Mouse (Mus musculus): ENCODE results near the gene Ctf2. TPM values are rescaled to one million over a fixed set of nuclear protein-coding genes. Genes with fewer than 3 reads are reported as not detected.

Gene Ctf2
- polyA plus RNA-seq, 1 experiment from 2014 or later = 0.09 TPM

DNA sequence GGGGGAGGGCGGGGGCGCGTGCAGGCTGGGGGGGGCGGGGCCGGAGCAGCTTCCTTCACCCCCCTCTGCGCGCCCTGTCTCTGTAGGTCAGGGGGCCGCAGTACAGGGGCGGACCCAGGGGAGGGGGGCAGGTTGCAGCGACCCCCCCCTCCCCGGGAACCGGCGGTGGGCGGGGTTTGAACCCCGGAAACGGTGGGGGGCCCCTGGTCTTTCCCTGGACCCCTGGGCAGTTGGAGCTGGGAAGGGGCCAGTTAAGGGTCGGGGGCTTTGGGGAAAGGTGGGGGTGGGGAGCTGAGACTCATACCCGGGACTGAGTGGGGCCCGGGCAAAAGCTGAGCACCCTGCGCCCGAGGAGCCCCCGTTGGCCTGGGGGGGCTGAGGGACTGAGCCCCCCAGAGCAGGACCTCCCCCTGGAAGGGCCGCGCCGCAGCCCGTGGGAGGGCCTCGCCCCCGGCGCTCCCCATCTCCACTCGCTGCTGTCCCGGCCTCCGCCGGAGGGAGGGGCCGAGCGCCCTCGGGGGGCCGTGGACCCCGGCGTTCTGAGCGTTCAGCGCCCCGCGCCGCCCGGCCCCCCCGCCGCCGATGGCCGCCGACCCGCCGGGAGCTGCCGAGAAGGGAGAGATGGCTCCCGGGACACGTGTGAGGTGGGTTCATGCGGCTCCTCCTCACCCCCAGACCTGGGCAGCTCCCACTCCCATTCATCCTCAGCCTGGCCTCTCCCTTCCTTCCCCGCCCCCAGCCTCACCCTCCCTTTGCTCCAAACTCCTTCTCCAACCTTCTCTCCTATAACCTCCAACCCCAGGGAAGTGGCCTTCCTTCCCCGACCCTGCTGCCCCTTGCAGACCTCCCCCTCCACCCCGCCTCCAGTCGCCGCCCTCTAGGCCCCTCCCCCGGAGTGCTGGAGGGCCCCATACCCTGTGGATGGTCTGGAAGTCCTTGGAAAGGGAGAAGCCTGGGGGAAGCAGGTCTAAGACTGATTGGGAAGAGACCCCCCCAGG lies 14.8 kb upstream of the Ctf2 start:
- in situ Hi-C loops (cut with MboI; ENCODE audit: low pct_unique_long_range_greater_than_20kb) = no loop called here
- DNase-seq (ENCODE audit: low read depth, low spot score) = no peak
- ChIA-PET CTCF (interaction anchor here (2.1 kb wide), 1 partner anchor 68 kb away, joined by 5 read pairs; no protein-coding TSS in a partner anchor), POLR2A (interaction anchor here (1.2 kb wide), 1 partner anchor 27 kb away, joined by 4 read pairs; no protein-coding TSS in a partner anchor)
- H3K27me3 ChIP-seq = no peaks in the 10 kb centered on the region
- no peak for TF ChIP-seq CTCF (IDR thresholded peaks at IDR 0.05)
- no peak for ATAC-seq

DNA sequence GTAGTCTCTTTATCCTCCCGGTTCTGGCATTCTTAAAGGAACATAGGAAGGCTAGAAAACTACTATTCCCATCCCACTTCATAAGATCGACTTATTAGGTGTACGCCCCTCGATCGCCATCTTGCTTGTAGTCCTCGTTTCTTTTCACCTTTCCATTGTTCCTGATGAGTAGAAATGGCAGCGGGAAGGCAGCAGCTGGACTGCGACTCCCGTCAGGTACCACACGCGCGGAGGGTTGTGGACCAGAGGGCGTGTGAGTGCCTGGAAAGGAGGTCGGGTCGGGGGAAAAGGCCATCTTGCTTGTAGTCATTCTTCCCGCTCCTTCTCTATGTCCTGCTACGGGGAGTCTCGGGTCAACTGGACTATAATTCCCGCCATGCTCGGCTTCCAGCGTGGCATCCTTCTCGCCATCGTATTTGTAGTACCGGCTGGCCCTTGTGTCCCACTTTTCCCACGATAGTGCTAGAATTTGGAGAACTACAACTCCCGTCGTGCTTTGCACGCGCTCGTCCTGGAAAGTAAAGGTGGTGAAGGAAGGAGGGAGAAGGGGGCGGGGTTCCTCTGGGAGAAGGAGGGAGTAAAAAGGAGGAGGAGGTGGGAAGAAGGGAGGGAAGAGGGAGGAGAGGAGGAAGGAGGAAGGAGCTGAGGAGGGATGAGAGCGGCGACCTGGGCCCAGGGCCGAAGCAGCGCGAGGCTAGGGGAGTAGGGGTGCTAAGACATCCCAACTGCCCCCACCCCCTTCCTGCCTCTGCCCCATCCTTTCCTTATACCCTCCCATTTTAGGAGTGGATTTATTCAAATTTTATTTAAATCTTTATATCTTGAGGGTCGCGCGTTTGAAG lies 13.9 kb upstream of the Ctf2 start:
- peak; percentile 73 for ATAC-seq

DNA sequence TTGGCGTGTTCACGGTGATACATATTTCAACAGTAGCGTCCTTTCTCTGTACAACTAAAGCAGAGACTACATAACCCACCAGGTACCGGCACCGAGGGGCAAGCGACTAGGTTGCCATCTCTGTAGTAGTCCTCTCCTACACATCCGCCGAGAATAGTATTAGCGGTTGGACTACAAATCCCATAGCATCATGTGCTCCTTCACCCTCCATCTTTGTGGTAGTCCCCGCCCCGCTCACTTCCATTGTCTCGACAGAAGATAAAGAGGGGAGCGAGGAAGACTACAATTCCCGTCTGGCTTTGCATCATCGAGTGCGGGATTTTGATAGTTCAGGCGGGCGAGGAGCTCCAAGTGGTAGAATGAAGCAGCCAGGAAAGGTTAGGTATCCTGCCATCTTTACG lies 13.3 kb upstream of the Ctf2 start:
- ATAC-seq = peak; percentile 73
- H3K27me3 ChIP-seq = no peaks in the 10 kb centered on the region
- POLR2A ChIA-PET = interaction anchor here (0.6 to 1.2 kb wide), 2 partner anchors 29 to 70 kb away, joined by 3 to 4 read pairs; no protein-coding TSS in a partner anchor
- peak; percentile 95 for DNase-seq (ENCODE audit: low read depth, low spot score)
- TF ChIP-seq CTCF (IDR thresholded peaks at IDR 0.05) = no peak
- in situ Hi-C loops (cut with MboI; ENCODE audit: low pct_unique_long_range_greater_than_20kb) = no loop called here
- CTCF ChIA-PET = interaction anchor here (1.7 to 2.9 kb wide), 3 partner anchors 23 to 71 kb away, joined by 4 to 33 read pairs (median 5); no protein-coding TSS in a partner anchor

More for the DNA sequence above, 13.9 kb upstream of the Ctf2 start:
- ChIA-PET POLR2A (interaction anchor here (0.6 to 1.2 kb wide), 2 partner anchors 28 to 71 kb away, joined by 3 to 4 read pairs; no protein-coding TSS in a partner anchor), CTCF (interaction anchor here (1.7 to 2.9 kb wide), 3 partner anchors 24 to 72 kb away, joined by 4 to 33 read pairs (median 5); no protein-coding TSS in a partner anchor)
- no peaks in the 10 kb centered on the region for H3K27me3 ChIP-seq
- TF ChIP-seq CTCF (IDR thresholded peaks at IDR 0.05) = no peak
- in situ Hi-C loops (cut with MboI; ENCODE audit: low pct_unique_long_range_greater_than_20kb) = no loop called here
- peak; percentile 99 for DNase-seq (ENCODE audit: low read depth, low spot score)

DNA sequence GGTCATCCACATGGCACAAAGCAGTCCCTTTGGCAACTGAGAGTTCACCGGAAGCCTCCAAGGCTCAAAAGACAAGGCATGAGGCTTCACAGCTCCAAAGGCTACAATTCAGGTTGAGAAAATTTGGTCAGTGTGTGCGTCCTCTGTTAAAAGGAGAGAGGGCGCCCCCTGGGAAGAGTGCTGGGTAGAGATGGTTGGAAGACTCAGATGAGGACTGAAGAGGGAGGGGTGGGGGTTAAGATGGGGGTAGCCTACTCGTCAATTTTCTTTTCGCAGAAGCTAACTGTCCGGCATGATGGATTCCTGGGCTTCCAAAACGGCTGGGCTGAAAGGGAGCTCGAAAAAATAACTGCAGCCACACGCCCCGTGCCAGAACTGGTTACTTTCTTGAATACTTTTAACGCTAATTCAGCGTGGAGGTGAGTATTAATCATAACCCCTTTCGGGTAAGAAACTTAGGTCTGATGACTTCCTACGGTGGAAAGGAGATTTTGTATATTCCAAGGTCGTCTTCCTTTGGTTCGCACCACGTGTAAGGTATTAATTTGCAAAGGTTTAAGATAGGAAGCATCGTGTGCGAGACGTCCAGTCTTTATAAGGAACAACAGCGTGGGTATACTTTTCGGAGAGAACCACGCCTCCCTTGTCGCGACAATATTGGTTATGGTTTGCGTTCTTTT lies 12.5 kb upstream of the Ctf2 start, which contains the start of gene Fbxl19:
Gene Fbxl19, plus strand, starts transcription at position 178 of the 680 bp plus-strand sequence.
- CTCF ChIA-PET = interaction anchor here (0.8 to 2.9 kb wide), 7 partner anchors 15 to 128 kb away, joined by 3 to 33 read pairs (median 4); no protein-coding TSS in a partner anchor
- no peak for ATAC-seq
- in situ Hi-C loops (cut with MboI; ENCODE audit: low pct_unique_long_range_greater_than_20kb) = loop anchor here (5.0 kb wide), 1 partner anchor 82 kb away; no protein-coding TSS in a partner anchor

DNA sequence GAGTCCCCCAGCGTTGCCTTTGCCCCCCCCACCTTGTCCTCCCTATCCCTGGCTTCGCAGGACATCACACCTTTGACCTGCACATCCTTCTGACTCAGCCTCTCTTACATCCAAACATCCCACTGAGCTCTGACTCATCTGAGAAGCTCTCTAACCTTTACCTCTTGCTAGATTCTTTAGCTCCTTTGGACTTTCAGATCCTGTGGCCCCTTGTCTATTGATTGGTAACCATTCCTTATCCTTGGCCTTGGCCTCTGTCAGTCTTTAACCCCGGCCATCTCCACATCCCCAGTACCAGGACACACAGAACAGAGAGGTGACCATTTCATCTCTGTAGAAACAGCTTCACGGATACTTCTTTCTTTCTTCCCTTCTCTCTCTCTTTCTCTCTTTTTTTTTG lies 1.8 kb downstream of the Ctf2 start:
- POLR2A ChIA-PET = interaction anchor here (0.6 kb wide), 2 partner anchors 45 to 114 kb away, joined by 4 to 7 read pairs; no protein-coding TSS in a partner anchor
- in situ Hi-C loops (cut with MboI; ENCODE audit: low pct_unique_long_range_greater_than_20kb) = no loop called here

More for the DNA sequence above, 12.5 kb upstream of the Ctf2 start, which contains the start of gene Fbxl19:
- no peak for DNase-seq (ENCODE audit: low read depth, low spot score)
- POLR2A ChIA-PET = interaction anchor here (0.7 kb wide), 2 partner anchors 13 to 33 kb away, joined by 4 to 5 read pairs; no protein-coding TSS in a partner anchor
- no peak for TF ChIP-seq CTCF (IDR thresholded peaks at IDR 0.05)
- H3K27me3 ChIP-seq = no peaks in the 10 kb centered on the region

DNA sequence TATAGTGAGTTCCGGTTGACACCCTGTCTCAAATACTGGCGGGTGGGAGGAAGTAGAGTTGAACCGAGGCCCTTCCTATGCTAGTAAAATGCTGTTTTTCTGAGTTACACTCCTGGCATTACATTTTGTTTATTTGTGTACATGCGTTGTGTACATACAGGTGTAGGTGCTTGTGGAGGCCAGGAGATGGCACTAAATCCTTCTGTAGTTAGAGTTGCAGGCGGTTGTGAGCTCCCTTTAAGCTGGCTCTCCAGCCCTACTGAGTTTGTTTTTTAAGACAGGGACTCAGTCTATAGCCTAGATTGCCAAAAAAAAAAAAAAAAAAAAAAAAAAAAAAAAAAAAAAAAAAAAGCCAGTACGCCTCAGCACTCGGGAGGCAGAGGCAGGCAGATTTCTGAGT lies 4.1 kb downstream of the Ctf2 start:
- POLR2A ChIA-PET = no interaction called here

More for the DNA sequence above, 1.8 kb downstream of the Ctf2 start:
- DNase-seq (ENCODE audit: low read depth, low spot score) (no peak), ATAC-seq (no peak)
- H3K27me3 ChIP-seq = no peaks in the 10 kb centered on the region
- CTCF ChIA-PET = interaction anchor here (2.4 kb wide), 1 partner anchor 55 kb away, joined by 8 read pairs; no protein-coding TSS in a partner anchor
- no peak for TF ChIP-seq CTCF (IDR thresholded peaks at IDR 0.05)

DNA sequence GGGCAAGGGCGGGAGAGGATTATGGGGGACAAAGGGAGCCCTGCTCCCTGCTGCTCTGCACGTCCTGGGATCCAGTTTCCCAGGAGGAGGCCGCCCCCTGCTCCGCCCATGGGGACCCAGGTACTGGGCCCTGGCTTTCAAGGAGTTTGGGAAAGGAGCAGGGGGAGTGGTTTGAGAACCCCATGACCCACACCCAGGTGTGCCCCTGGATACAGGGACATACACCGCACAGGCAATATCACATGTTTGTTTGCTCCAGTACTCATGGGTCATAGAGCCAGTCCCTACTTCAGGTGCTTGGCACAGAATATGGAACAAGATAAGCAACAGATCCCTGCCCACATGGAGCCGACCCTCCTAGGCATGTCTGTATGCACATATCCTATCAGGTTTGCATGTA lies 6.0 kb downstream of the Ctf2 start:
- no peak for DNase-seq (ENCODE audit: low read depth, low spot score)
- CTCF ChIA-PET = interaction anchor here (1.1 kb wide), 1 partner anchor 69 kb away, joined by 3 read pairs; no protein-coding TSS in a partner anchor
- H3K27me3 ChIP-seq = no peaks in the 10 kb centered on the region
- TF ChIP-seq CTCF (IDR thresholded peaks at IDR 0.05) = no peak
- no peak for ATAC-seq
- in situ Hi-C loops (cut with MboI; ENCODE audit: low pct_unique_long_range_greater_than_20kb) = no loop called here
- POLR2A ChIA-PET = no interaction called here

More for the DNA sequence above, 4.1 kb downstream of the Ctf2 start:
- ATAC-seq (no peak), DNase-seq (ENCODE audit: low read depth, low spot score) (no peak)
- in situ Hi-C loops (cut with MboI; ENCODE audit: low pct_unique_long_range_greater_than_20kb) = no loop called here
- no peaks in the 10 kb centered on the region for H3K27me3 ChIP-seq
- CTCF ChIA-PET = no interaction called here
- no peak for TF ChIP-seq CTCF (IDR thresholded peaks at IDR 0.05)

DNA sequence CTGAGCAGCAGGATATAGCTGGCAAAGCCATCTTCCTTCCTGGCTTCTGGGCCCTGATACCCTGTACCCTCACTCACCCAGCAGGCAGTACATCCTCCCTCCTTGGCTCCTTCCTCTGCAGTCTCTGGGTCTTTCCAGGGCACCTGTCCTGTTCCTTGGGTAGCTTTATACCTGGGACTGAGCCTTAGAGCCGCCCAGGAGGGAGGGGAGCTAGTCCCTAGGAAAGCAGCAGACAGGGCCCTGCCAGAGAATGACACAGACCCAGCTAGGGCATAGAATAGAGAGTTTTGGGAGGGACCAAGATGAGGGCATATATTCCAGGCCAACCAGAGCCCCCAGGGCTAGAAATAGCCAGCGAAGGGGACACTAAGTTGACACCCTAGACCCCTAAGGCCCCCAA lies 6.5 kb downstream of the Ctf2 start:
- DNase-seq (ENCODE audit: low read depth, low spot score) = no peak
- CTCF ChIA-PET = interaction anchor here (1.1 to 1.5 kb wide), 2 partner anchors 51 to 69 kb away, joined by 3 to 6 read pairs; no protein-coding TSS in a partner anchor
- no peak for TF ChIP-seq CTCF (IDR thresholded peaks at IDR 0.05)
- H3K27me3 ChIP-seq = no peaks in the 10 kb centered on the region
- ATAC-seq = no peak
- POLR2A ChIA-PET = no interaction called here
- in situ Hi-C loops (cut with MboI; ENCODE audit: low pct_unique_long_range_greater_than_20kb) = no loop called here

DNA sequence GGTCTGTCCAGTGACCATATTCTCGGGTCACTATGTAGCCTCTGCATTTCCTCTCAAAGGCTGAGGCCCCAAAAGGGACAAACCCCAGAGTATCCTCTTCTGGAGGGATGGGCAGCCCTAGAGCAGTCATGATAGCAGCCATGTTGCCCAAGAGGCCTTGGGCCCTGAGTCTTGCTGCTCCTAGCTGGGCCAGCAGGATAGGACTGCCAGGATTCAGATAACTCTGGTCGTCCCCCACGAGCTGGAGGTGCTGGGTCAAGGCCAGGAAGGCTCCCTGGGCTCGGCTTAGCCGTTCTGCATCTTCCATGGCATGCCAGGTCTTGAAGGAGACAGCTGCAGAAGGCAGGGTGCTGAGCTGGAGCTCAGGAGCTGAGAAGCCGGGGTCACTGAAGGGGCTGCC lies 12.7 kb downstream of the Ctf2 start:
- POLR2A ChIA-PET = no interaction called here

More for the DNA sequence above, 12.7 kb downstream of the Ctf2 start:
- in situ Hi-C loops (cut with MboI; ENCODE audit: low pct_unique_long_range_greater_than_20kb) = no loop called here
- no peak for TF ChIP-seq CTCF (IDR thresholded peaks at IDR 0.05)
- DNase-seq (ENCODE audit: low read depth, low spot score) = no peak
- no peak for ATAC-seq
- no peaks in the 10 kb centered on the region for H3K27me3 ChIP-seq
- CTCF ChIA-PET = interaction anchor here (1.7 kb wide), 1 partner anchor 44 kb away, joined by 4 read pairs; no protein-coding TSS in a partner anchor

All from Patski (cell line).